Mouse (Mus musculus): ENCODE results near the gene Eps8l3.

Gene Eps8l3

GRCm38 (mm10) chr3:107846835-107847234 lies 30.2 kb upstream of the Eps8l3 start:
- Histone ChIP-seq H3K36me3 (ENCODE audit: insufficient read depth, low read length) (no peaks in the 10 kb centered on the region), H3K9me3 (ENCODE audit: low read length) (no peaks in the 10 kb centered on the region), H3K27me3 (ENCODE audit: insufficient read depth, low read length) (peaks cover 17% of the 10 kb centered on the region), H3K4me1 (replicated peaks; ENCODE audit: low read depth, low read length) (peaks cover 21% of the 10 kb centered on the region), H3K4me3 (replicated peaks; ENCODE audit: low read length) (no peak overlapping the region)
- TF ChIP-seq POU5F1 (IDR thresholded peaks at IDR 0.05; ENCODE audit: borderline replicate concordance, low read length): no peak
- TF ChIP-seq NANOG (IDR thresholded peaks at IDR 0.05; ENCODE audit: borderline replicate concordance, low read length): no peak
- TF ChIP-seq CTCF (conservative IDR thresholded peaks at IDR 0.05; ENCODE audit: low read length): no peak

GRCm38 (mm10) chr3:107848126-107848525 lies 28.9 kb upstream of the Eps8l3 start:
- Histone ChIP-seq H3K36me3 (ENCODE audit: insufficient read depth, low read length) (no peaks in the 10 kb centered on the region), H3K27me3 (ENCODE audit: insufficient read depth, low read length) (peaks cover 9% of the 10 kb centered on the region; the same call in 1 of the 2 replicates), H3K4me3 (replicated peaks; ENCODE audit: low read length) (no peak overlapping the region), H3K4me1 (replicated peaks; ENCODE audit: low read depth, low read length) (peaks cover 21% of the 10 kb centered on the region), H3K9me3 (ENCODE audit: low read length) (no peaks in the 10 kb centered on the region)
- no peak for TF ChIP-seq CTCF (conservative IDR thresholded peaks at IDR 0.05; ENCODE audit: low read length)

- TF ChIP-seq POU5F1 (IDR thresholded peaks at IDR 0.05; ENCODE audit: borderline replicate concordance, low read length) (no peak), NANOG (IDR thresholded peaks at IDR 0.05; ENCODE audit: borderline replicate concordance, low read length) (no peak), CTCF (conservative IDR thresholded peaks at IDR 0.05; ENCODE audit: low read length) (no peak)
- no peak overlapping the region for H3K4me3 ChIP-seq (replicated peaks; ENCODE audit: low read length)
- H3K36me3 ChIP-seq (ENCODE audit: insufficient read depth, low read length): no peaks in the 10 kb centered on the region
- H3K27me3 ChIP-seq (ENCODE audit: insufficient read depth, low read length): peaks cover 9% of the 10 kb centered on the region; the same call in 1 of the 2 replicates
- no peaks in the 10 kb centered on the region for H3K9me3 ChIP-seq (ENCODE audit: low read length)
- peaks cover 21% of the 10 kb centered on the region for H3K4me1 ChIP-seq (replicated peaks; ENCODE audit: low read depth, low read length)
Observed at GRCm38 (mm10) chr3:107849000-107849692, 27.9 kb upstream of the Eps8l3 start.

- Histone ChIP-seq H3K36me3 (ENCODE audit: insufficient read depth, low read length) (no peaks in the 10 kb centered on the region), H3K4me3 (replicated peaks; ENCODE audit: low read length) (no peak overlapping the region), H3K27me3 (ENCODE audit: insufficient read depth, low read length) (peaks cover 9% of the 10 kb centered on the region; the same call in 1 of the 2 replicates), H3K9me3 (ENCODE audit: low read length) (no peaks in the 10 kb centered on the region), H3K4me1 (replicated peaks; ENCODE audit: low read depth, low read length) (peaks cover 21% of the 10 kb centered on the region)
- TF ChIP-seq NANOG (IDR thresholded peaks at IDR 0.05; ENCODE audit: borderline replicate concordance, low read length) (no peak), CTCF (conservative IDR thresholded peaks at IDR 0.05; ENCODE audit: low read length) (no peak), POU5F1 (IDR thresholded peaks at IDR 0.05; ENCODE audit: borderline replicate concordance, low read length) (no peak)
Observed at GRCm38 (mm10) chr3:107849693-107850031, 27.4 kb upstream of the Eps8l3 start.

- Histone ChIP-seq H3K36me3 (ENCODE audit: insufficient read depth, low read length) (no peaks in the 10 kb centered on the region), H3K27me3 (ENCODE audit: insufficient read depth, low read length) (peaks cover 13% of the 10 kb centered on the region; the same call in 1 of the 2 replicates), H3K4me3 (replicated peaks; ENCODE audit: low read length) (peak overlapping the region; percentile 35), H3K4me1 (replicated peaks; ENCODE audit: low read depth, low read length) (peaks cover 21% of the 10 kb centered on the region), H3K9me3 (ENCODE audit: low read length) (no peaks in the 10 kb centered on the region)
- TF ChIP-seq NANOG (IDR thresholded peaks at IDR 0.05; ENCODE audit: borderline replicate concordance, low read length): no peak
- no peak for TF ChIP-seq CTCF (conservative IDR thresholded peaks at IDR 0.05; ENCODE audit: low read length)
- no peak for TF ChIP-seq POU5F1 (IDR thresholded peaks at IDR 0.05; ENCODE audit: borderline replicate concordance, low read length)
Observed at GRCm38 (mm10) chr3:107850418-107851031, 26.5 kb upstream of the Eps8l3 start.

GRCm38 (mm10) chr3:107852786-107853185 lies 24.2 kb upstream of the Eps8l3 start:
- TF ChIP-seq CTCF (conservative IDR thresholded peaks at IDR 0.05; ENCODE audit: low read length): no peak
- no peak for TF ChIP-seq POU5F1 (IDR thresholded peaks at IDR 0.05; ENCODE audit: borderline replicate concordance, low read length)
- no peak for TF ChIP-seq NANOG (IDR thresholded peaks at IDR 0.05; ENCODE audit: borderline replicate concordance, low read length)
- no peaks in the 10 kb centered on the region for H3K9me3 ChIP-seq (ENCODE audit: low read length)
- no peak overlapping the region for H3K4me3 ChIP-seq (replicated peaks; ENCODE audit: low read length)

GRCm38 (mm10) chr3:107853232-107854181 lies 23.5 kb upstream of the Eps8l3 start:
- no peak for TF ChIP-seq NANOG (IDR thresholded peaks at IDR 0.05; ENCODE audit: borderline replicate concordance, low read length)
- TF ChIP-seq POU5F1 (IDR thresholded peaks at IDR 0.05; ENCODE audit: borderline replicate concordance, low read length): no peak
- no peak for TF ChIP-seq CTCF (conservative IDR thresholded peaks at IDR 0.05; ENCODE audit: low read length)
- Histone ChIP-seq H3K36me3 (ENCODE audit: insufficient read depth, low read length) (no peaks in the 10 kb centered on the region), H3K9me3 (ENCODE audit: low read length) (no peaks in the 10 kb centered on the region), H3K4me3 (replicated peaks; ENCODE audit: low read length) (no peak overlapping the region), H3K4me1 (replicated peaks; ENCODE audit: low read depth, low read length) (peaks cover 17% of the 10 kb centered on the region), H3K27me3 (ENCODE audit: insufficient read depth, low read length) (peaks cover 23% of the 10 kb centered on the region)

More at GRCm38 (mm10) chr3:107852786-107853185, 24.2 kb upstream of the Eps8l3 start:
- H3K36me3 ChIP-seq (ENCODE audit: insufficient read depth, low read length): no peaks in the 10 kb centered on the region
- H3K27me3 ChIP-seq (ENCODE audit: insufficient read depth, low read length): peaks cover 23% of the 10 kb centered on the region
- H3K4me1 ChIP-seq (replicated peaks; ENCODE audit: low read depth, low read length): peaks cover 21% of the 10 kb centered on the region

- TF ChIP-seq NANOG (IDR thresholded peaks at IDR 0.05; ENCODE audit: borderline replicate concordance, low read length) (no peak), POU5F1 (IDR thresholded peaks at IDR 0.05; ENCODE audit: borderline replicate concordance, low read length) (no peak), CTCF (conservative IDR thresholded peaks at IDR 0.05; ENCODE audit: low read length) (no peak)
- no peak overlapping the region for H3K4me3 ChIP-seq (replicated peaks; ENCODE audit: low read length)
Observed at GRCm38 (mm10) chr3:107855368-107855767, 21.7 kb upstream of the Eps8l3 start.

More at GRCm38 (mm10) chr3:107855368-107855767, 21.7 kb upstream of the Eps8l3 start:
- H3K36me3 ChIP-seq (ENCODE audit: insufficient read depth, low read length): no peaks in the 10 kb centered on the region
- peaks cover 20% of the 10 kb centered on the region for H3K27me3 ChIP-seq (ENCODE audit: insufficient read depth, low read length)
- H3K9me3 ChIP-seq (ENCODE audit: low read length): no peaks in the 10 kb centered on the region
- peaks cover 8% of the 10 kb centered on the region for H3K4me1 ChIP-seq (replicated peaks; ENCODE audit: low read depth, low read length)

Measured in E14TG2a.4 (cell line).